Mouse (Mus musculus) ovary, postnatal 36 days (tissue): ENCODE results near the gene Fgfr2.
"Not testable (repeated sequence)": the region's sequence is repeated elsewhere in the genome, so short reads cannot be mapped to it uniquely, and the experiment has no call there.

ENCODE experiments used
- DNase-seq: peaks from one replicate; pipeline ENCODE4 v3.0.0; 2022; ENCODE audit warnings: low spot score, mixed read lengths

The Fgfr2 gene

GRCm38 (mm10) chr7:131133181-131133580, 1990.0 kb downstream of the Fgfr2 start:
- DNase-seq = no peak

GRCm38 (mm10) chr7:131130021-131130420, 1993.1 kb downstream of the Fgfr2 start:
- DNase-seq = no peak

- no peak for DNase-seq
Measured at GRCm38 (mm10) chr7:131122210-131122807, 2000.8 kb downstream of the Fgfr2 start.

- no peak for DNase-seq
Measured at GRCm38 (mm10) chr7:131114434-131114833, 2008.7 kb downstream of the Fgfr2 start.

GRCm38 (mm10) chr7:131113676-131114075, 2009.5 kb downstream of the Fgfr2 start:
- DNase-seq = peak; percentile 10

DNA sequence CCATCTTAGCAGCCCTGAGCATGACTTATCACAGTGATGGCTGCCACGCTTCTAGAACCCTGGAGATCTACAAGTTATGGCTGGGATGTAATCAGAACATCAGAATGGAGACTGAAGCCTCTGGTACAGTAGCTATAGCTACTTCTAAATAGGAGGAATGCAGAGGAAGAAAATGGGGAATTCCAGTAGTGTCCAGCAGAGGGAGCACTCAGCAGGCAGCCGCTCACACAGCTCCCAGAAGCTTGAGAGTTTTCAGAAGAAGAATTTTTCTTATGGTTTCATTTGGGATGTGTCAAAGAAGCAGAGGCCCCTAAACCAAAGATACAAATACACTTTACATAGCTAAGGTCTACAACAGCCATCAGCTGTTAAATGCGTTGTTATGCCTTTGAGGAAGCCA, 2010.7 kb downstream of the Fgfr2 start:
- DNase-seq = peak; percentile 13

- not testable (repeated sequence) for DNase-seq
Measured at GRCm38 (mm10) chr7:131082403-131082802, 2040.7 kb downstream of the Fgfr2 start.

DNA sequence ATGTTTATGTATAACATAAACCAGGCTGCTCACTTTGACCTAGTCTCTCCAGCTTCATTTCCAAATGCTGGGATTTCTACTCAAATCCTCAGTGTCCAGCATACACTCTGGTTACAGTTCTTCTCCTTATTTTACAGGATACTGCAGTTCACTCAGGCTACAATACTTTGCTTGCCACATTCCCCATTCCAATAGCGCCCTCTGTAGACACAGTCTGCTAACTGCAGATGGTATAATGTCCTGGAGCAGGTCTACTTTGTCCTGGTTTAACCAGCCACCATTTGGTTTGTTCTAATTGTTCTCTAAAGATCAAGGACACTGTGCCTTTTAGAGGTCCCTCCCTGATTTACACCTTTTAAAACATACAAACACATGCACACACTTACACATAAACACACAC, 2047.2 kb downstream of the Fgfr2 start:
- no peak for DNase-seq

- not testable (repeated sequence) for DNase-seq
Measured at GRCm38 (mm10) chr7:131074098-131074497, 2049.1 kb downstream of the Fgfr2 start.

- not testable (repeated sequence) for DNase-seq
Measured at GRCm38 (mm10) chr7:131073476-131073875, 2049.7 kb downstream of the Fgfr2 start.

DNA sequence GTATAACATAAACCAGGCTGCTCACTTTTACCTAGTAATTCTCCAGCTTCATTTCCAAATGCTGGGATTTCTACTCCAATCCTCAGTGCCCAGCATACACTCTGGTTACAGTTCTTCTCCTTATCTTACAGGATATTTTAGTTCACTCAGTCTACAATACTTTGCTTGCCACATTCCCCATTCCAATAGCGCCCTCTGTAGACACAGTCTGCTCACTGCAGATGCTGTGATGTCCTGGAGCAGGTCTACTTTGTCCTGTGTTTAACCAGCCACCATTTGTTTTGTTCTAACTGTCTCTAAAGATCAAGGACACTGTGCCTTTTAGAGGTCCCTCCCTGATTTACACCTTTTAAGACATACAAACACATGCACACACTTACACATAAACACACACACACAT, 2055.0 kb downstream of the Fgfr2 start:
- DNase-seq = peak; percentile 40

DNA sequence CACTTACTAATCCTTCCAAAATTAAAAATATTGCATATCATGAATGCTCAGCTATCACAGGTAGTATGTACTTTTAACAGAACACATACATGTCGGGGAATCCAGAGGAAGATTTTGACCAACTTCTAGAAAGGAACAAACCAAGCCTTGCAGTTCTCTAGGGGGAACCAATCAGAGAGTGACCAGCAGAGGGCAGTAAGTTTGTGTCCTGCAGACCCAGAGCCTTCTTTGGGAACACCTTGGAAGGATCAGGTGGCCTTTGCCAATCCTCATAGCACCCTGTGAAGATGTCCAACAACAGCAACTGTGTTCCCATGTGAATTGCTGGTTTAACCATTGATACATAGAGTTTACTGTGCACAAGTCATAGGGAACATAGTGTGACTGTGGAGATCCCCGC, 2060.6 kb downstream of the Fgfr2 start:
- no peak for DNase-seq

GRCm38 (mm10) chr7:131059808-131060207, 2063.3 kb downstream of the Fgfr2 start:
- DNase-seq = not testable (repeated sequence)

DNA sequence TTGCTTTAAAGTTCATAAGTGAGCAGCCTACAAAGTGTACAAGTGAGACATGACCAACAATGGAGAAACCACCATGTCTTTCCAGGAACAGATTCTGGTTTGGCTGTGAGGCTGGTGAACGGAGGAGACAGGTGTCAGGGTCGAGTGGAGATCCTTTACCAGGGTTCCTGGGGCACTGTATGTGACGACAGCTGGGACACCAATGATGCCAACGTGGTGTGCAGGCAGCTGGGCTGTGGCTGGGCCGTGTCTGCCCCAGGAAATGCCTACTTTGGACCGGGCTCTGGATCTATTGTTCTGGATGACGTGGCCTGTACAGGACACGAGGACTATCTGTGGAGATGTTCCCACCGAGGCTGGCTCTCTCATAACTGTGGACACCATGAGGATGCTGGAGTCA, 2065.2 kb downstream of the Fgfr2 start:
- DNase-seq = not testable (repeated sequence)

- DNase-seq = no peak
Measured at GRCm38 (mm10) chr7:131054808-131055370, 2068.3 kb downstream of the Fgfr2 start.

GRCm38 (mm10) chr7:131049829-131050228, 2073.3 kb downstream of the Fgfr2 start:
- not testable (repeated sequence) for DNase-seq

- not testable (repeated sequence) for DNase-seq
Measured at GRCm38 (mm10) chr7:131045258-131045835, 2077.8 kb downstream of the Fgfr2 start.

DNA sequence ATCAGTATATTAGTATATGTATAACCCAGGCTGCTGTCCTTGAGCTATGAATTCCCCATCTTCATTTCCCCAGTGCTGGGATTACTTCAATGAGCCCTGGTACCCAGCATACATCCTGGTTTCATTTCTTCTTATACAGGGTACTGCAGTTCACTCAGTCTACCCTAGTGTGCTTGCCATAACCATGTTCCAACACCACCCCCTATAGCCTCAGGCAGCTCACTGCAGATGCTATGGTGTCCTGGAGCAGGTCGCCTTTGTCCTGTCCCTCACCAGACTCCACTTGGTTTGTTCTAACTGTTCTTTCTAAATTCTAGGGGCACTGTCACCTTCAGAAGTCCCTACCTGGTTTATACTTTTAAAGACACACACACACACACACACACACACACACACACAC, 2080.5 kb downstream of the Fgfr2 start:
- no peak for DNase-seq

- DNase-seq = not testable (repeated sequence)
Measured at GRCm38 (mm10) chr7:131040760-131041159, 2082.4 kb downstream of the Fgfr2 start.

GRCm38 (mm10) chr7:131037083-131037482, 2086.1 kb downstream of the Fgfr2 start:
- DNase-seq = no peak

GRCm38 (mm10) chr7:131036396-131036795, 2086.8 kb downstream of the Fgfr2 start:
- DNase-seq = no peak

- no peak for DNase-seq
Measured at GRCm38 (mm10) chr7:131031755-131032154, 2091.4 kb downstream of the Fgfr2 start, which contains the start of gene Dmbt1. Gene Dmbt1 (plus strand): TSS chr7:131032053.

DNA sequence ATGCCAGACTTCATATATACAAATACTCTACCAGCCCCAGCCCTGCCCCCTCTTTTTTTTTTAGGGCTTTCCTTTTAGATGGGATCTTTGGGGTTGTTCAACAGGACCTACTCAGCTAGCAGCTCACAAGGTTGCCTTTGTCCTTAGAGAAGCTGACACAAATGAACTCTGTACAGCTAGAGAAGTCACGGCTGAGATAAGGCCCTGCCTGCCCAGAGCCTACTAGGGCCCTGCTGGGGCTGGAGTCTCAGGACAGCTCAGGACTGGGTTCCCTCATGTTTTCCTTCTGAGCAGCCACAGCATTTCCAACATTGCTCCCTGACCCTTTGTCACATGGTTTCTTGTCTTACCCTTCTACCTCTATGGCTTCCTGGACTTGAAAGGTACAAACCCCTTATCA, 2095.6 kb downstream of the Fgfr2 start:
- no peak for DNase-seq

DNA sequence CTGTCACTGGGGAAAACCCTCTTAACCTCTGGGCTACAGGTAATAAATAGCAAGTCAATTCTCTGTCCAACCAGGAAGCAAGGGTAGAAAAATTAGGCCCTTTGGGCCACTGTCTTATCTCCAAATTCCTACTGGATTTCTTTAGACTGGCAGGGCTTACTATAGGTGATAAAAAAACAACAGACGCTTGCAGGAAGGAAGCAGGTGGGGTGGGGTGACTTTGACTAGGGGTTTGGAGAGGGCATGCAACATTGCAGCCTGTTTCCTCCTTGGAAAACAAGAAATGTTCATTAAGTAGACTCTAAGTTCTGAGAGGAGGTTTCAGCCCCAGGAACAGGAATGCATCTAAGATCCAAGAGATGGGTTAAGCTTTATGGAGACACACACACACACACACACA, 2098.3 kb downstream of the Fgfr2 start:
- DNase-seq = no peak
